Mouse (Mus musculus): ENCODE results near the gene Dapk2.

The Dapk2 gene

DNA sequence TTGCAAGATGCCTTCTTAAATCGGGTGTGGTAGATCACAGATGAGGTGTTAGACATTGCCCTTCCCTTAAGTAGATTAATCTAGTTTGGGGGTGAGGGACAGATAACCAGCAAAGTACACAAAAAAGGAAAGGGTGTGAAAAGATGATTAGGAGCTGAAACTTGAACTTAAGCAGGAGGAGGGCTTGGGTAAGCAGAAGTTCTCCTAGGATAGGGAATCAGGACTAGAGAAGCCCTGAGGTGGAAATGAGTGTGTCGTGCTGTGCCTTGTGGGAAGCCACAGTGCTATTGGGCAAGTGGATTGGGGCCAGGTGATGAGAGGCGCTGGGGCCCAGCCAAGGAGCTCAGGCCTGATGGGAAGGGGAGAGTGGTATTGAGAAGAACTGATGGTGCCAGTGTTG lies 36.0 kb downstream of the Dapk2 start:
- DNase-seq, result no peak

DNA sequence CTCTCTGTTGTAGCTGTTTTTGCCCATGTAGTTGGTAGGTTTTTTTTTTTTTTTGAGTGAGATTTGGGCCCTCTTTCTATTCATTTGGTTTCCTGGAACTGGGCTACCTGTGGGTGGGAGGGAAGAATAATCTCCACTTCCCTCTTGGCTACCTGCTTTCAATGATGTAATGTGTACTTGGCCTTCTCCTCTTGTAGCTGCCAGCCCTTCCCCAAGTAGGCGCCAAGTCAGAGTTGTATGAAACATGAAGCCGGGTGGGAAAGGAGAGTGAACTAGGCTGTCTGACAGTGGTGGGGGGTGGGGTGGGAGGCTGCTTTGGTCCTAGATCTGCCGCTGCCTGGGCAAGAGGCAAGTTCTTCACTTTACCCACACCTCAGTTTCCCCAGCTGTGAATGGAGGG lies 38.5 kb downstream of the Dapk2 start:
- DNase-seq, result no peak

DNA sequence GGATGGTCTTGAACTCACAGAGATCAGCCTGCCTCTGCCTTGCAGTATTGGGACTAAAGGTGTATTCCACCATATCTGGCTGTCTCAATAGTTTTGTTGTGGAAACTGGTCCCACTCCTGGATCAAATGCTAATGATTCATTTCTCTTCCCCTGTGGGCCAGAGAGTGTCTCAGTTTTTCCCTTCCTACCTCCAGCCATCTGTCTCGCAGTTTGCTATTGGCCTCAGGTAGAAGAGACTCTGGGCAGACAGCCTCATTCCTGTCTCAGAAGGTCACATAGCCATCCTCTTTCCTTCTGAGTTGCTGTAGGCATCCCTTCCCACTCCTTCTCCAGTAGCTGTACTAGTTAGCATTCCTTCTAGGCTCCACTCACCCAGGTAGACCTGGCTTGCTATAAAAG lies 40.5 kb downstream of the Dapk2 start:
- no peak for DNase-seq

DNA sequence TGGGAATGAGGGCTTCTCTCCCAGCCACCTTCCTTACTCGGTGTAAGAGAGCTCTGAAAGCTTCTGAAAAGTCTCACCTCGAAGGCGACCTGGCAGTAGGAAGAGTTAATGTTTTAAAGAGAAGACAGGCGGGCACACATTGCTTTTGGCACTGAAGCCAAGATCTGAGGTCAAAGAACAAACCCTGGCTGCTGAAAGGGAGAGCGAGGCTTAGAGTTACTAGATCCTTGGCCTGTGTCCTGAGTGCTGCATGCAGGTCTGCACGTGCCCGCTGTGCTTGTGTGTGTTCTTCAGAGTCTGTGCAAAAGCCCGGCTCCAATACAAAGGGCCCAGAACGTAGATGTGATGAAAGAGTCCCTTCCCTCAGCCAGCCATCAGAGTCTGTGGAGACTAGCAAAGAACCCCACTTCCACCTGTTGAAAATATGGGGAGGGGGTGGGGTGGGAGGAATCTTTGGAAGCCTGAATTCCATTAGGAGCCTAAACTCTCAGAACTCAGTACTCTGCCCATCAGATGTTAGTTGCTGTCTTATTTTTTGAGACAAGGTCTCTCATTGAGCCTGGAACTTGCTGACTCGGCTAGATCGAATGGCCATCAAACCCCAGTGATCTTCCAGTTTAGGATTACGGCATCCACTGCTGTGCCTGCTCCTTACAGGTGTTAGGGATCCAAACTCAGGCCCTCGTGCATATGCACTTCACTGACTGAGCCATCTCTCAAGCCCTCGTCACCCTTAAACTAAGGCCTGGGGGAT lies 41.8 kb downstream of the Dapk2 start:
- no peak for DNase-seq

DNA sequence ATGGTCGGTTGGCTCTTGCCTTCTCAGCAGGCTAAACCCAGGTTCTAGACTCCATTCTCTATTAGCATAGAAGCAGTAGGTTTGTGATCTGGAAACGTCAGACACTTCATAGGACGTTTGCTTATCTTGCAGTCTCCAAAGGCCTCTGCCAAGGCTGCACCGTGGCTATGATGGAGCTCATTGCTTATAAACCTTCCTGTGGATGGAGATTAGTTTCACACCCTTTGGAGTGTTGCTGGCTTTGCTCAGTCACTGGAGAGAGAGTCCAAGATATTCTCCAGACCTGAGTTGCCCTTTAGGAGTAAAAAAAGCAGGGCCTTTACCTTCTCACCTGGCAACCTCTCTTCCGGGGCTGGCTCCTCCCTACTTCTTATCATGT lies 42.4 kb downstream of the Dapk2 start:
- no peak for DNase-seq

DNA sequence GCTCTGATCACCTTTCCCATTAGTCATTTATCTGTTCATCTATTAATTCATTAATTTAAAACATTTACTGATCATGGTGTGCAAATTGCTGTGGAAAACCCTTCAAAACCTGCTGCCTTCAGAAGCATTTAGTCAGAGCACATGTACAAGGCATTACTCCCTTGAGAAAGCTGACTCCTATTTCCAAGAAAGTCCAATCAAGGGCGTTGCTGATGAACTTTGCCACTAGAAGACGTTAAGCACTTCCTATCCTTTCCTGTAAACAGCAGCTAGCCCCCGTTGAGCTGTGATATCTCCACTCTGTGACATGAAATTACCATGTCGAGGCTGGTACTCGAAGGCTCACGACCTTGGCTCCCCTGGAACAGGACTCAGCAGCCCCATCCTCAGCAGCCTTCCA lies 43.6 kb downstream of the Dapk2 start:
- no peak for DNase-seq

DNA sequence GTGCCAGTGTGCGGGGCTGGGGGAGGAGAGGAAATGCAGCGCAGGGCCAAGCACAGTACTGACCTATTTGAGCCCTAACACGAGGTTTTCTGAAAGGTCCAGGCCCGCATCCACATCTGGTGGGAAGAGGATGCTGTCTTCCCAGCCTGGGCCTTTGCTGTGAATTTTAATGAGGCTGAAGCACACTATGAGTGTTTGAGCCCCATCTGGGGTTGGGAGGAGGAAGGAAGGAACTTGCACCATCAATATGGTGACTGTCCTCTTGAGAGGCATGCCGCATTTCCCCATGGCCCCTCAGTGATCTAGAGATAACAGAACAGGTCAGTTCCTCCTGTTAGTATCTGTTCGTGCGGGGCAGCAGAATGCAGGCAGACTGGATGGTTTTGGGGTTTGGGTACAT lies 44.4 kb downstream of the Dapk2 start:
- no peak for DNase-seq

DNA sequence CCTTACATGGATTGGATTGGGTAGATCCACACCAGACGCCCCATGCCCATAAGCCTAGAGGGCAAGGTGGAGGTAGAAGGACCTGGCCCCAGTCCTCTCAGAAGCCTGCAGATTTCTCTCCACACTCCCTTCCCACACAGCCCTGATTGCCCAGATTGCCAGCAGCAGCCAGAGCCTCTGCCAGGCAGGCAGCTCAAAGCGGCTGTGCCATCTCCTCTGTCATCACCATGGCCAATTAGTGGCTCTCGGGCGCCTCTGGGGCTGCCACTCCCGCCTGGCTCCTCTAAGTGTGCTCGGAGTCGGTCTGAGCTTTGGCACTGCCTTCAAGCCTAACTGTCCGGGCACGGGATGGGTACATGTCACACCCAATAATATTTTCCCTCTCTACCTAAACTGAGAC lies 47.7 kb downstream of the Dapk2 start:
- DNase-seq, result no peak

DNA sequence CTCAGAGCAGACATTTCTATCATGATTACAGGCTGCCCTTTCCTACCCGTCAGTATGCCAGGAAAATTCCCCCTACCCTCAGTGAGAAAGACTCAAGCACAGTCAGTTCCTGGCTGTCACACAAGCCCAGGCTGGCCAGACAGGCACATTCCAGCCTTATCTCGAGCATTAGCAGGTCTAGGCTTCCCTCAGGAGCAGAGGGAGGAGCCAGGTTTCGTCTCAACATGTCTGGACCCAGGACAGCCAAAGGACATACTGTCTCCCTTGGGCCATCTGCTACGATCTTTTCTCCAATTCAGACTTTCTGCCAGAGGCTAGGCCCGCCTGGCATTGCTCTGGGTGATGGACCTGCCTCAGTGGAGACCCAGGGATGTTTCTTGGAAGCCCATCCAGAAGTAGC lies 48.8 kb downstream of the Dapk2 start:
- DNase-seq, result no peak

DNA sequence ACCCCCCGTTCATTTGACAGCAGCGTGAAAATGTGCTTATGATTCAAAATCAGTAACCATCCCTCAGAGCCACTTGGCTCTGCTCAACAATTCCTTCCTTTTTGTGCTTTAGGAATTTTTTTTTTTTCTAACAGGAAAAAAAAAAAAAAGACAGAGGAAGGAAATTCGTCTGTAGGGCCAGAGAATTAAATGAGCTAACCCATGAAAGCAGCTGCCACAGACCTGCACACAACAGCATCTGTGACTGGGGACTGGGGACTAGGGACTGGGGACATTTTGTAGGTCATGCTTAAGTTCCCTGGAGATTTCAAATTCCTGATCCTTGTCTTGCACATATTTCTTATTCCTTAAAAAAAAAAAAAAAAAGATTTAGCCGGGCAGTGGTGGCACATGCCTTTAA lies 53.4 kb downstream of the Dapk2 start:
- no peak for DNase-seq

DNA sequence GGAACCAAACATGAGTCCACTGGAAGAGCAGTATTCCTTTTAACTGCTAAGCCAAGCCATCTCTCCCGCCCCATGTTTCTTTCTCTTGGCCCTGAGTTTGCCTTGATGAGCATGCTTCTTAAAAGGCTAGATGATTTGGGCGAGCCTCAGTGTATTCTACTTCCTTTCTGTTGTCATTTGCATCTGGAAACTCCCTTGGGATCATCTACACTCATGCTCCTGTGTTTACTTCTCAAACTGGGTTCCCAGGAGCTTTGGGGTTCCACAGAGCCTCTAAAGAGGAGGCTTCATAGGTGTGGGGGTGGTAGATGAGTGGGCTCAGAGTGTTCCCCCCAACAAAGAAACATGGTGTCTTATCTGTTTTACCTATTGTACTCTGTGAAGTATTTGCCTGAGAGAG lies 54.1 kb downstream of the Dapk2 start:
- DNase-seq, result no peak

DNA sequence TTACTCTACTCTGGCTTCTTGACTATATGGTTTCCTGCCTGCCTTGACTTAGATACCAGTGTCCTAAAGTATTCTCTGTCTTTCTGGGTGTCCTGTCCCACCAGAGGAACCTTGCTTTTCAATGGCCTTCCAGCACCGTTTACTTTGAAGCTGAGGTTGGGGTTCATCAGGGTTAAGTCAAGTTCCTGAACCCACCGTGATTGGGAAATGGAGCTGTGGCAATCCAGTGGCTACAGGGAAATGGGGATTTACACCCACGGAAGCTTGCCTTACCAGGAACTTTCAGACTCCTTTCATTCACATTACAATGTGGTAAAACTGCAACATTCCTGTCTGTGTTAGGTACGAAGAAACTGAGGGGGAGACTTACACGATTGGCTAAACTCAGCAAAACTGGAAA lies 54.8 kb downstream of the Dapk2 start:
- no peak for DNase-seq

DNA sequence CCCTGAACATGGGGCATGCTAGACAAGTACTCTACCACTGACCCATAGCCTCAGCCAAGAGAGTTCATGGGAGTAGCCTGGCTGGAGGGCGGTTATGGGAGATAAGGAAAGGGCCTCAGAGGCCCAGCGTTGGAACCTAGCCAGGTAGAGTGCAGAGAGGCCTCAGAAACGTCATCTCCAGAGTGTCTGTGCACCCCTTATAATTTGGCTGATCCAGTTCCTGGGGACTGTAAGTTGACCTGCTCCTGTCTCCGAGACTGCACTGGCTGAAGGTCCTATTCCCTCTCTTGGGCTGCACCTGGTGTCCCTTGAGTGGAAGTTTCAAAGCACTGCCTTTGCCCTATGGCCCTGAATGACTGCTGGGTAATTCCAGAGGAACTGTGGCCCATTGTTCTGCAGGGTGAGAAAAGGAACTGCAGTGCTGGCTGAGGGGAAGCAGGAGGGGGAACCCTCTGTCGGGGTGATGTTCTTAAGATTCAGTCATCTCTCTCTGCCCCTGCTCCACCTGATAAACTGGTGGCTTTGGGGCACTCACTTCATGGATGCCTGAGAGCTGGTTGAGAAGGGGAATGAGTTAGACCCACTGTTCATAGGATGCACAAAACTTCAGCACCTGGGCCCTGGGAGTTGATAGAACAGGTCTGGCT lies 55.5 kb downstream of the Dapk2 start:
- no peak for DNase-seq

DNA sequence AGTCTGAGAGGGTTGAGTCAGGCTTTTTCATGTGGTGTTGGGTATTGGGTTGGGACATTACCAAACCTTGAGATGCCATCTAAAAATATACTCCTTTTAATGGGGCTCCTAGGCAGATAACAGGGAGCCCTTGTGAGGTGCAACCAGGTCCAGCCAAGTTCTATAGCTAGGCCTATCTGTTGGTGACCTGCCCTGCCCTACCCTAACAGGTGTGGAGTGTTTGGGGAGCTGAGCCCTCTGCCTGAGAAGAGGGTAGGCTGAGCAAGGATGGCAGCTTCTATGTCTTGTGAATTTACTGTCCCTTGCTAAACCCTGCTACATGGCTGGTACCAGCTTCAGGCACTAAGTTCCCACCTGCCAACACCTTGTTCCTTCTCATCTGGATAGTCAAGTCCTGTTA lies 57.5 kb downstream of the Dapk2 start:
- no peak for DNase-seq

DNA sequence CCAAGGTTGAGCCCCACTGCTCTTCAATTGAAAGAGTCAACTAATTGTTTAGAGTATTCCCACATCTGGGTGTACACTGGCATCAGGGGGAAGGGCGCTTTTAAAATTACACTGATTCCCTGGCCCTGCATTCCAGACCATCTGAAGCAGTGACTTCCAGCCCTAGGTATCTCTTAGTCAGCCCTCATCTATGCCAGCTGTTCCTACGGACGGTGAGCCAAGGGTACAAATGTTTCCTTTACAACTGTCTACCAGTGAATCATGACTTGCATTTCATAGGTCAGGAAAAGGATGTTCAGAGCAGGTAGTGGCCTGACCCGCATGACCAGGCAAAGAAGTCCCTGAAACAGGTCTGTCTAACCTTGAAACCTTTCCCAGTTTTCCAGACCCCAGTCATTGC lies 59.9 kb downstream of the Dapk2 start:
- no peak for DNase-seq

DNA sequence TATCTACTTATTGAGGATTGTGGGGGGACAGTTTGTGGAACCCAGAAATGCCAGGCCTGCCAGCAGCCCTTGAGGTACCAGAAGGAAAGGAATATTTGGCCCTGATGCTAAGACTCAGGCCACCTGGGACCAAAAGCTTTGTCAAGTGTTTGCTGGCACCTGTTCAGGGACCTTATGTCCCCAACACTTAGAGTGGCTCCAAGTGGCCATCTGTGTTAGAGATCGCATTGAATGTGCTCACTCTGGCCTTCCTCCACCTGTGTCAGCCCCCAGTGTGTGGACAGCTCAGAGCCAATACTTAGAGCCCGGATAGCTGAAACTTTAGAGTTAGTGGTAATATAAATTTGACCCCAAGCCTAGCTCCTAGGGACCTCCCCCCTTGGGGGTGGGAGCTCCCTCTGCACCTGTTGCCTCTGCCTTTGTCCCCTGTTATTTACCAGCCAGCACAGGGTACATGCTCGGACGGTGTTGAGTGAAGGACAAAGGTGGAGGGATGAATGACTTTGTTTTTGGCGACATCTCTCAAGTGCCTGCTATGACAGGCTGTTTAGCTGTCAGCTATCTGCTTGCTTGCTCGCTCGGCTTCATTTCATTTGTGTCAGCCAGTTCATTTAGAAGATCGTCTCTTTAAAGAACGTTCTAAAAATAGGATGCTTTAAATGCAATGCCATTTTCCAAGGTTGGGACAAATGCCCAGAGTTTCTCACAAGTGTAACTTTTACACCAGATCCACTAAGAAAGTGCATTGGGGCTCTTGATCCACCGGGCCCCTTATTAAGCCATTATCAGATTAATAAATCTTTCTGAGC lies 61.1 kb downstream of the Dapk2 start:
- DNase-seq, result no peak

DNA sequence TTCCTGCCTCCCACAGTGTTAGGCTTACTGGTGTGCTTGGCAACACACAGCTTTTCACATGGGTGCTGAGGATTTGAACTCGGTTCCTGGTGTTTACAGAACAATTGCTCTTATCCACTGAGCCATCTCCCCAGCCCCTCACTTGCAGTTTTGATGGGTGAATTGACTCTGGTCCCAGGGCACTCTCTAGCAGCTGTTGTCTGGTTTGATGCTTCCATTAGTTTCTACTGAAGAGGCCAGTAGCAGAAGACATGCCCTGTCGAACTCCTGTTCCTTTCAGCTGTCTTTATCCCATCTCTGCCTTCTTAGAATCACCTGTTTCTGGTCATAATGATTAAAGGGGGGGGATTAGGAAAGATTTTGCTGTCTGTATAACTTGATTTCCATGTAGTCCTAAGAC lies 65.8 kb downstream of the Dapk2 start:
- DNase-seq, result no peak

DNA sequence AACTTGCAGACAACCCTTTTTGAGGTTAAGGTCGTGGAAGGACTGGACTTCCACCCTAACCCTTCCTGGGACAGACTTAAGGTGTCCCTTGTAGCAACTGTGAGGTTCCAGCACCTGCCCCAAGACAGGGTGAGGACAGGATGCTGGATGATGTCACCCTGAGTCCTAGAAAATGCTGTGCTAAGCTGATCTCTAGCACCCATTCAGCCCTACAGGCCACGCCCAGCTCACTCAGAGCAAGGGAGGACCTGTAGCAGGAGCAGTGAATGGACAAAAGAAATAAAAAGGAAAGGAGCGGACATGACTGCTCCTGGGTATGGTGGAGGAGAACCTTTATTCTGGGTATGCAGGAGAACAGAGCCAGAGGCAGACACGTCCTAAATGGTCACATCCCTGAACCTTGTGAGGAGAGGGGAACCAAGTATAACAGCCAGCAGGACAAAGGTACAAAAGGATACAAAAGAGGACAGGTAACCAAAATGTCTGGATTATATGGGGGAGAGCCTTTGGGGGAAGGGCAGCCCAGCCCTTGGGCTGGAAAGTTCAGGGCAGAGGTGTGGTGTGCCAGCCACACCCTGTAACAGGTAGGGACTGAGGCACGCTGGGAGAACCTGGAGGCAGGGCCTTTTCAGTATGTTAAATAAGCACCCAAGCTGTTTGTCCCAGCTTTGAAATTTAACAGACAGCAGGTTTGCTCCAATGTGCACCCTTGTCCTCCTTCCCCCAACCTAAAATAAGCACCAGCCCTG lies 67.9 kb downstream of the Dapk2 start:
- no peak for DNase-seq

DNA sequence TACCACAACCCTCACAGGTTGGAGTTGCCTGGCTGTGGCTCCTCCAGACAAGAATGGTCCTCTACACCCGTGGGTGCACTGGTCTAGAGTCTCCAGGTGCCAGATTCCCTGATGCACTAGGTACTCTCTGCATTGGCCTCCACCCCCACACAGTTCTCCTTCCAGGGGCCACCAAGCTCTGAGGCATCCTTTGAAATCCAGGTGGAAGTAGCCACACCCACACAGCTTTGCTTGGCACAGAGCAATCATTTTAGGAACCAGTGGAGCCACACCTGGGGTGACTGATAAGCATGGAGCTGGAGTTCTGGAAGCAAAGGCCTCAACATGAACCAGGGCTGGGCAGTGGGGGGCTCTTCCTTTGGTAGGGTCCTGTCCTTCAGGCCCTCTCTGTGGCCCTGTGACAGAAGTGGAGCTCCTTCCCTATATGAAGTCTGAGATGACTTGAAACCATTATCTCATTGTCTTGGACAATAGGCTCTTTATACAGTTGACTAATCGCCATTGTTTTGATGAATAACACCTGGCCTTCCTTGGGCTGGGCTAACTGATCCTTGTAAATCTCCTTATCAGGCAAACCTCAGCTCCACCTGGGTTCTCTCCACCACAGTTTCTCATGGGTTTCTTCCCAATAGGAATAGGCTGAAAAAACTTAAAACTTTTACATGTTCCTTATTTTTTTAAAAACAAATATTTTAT lies 70.6 kb downstream of the Dapk2 start:
- no peak for DNase-seq

DNA sequence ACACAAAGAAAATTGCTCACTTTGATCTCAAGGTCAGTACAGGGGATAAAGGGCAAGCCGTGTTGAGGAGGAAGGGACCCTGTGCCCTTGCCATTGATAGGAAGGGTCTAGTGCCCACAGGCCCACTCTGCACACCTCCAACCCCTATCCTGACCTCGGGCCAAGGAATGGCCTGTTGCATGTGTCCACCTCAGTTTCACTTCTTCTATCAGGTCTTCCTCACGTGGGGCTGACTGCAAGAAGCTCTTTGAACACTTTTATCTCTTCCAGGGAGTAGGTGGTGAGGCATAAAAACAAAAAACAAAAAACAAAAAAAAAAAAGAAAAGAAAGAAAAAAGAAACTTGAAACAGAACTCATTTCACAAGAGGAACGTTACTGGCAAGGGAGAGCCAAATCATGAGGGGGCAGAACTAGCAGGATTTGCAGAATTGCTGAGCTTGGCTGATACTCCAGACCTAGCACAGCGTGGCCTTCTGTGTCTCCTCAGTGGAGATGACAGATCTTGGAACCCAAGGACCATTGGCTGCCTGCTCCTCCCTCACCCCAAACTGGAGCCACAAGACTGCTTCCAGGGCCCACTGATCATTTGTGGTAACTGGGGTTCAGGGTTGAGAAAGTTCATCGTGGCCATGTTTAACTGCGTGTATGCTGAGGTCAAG lies 73.9 kb downstream of the Dapk2 start:
- DNase-seq, result no peak

DNA sequence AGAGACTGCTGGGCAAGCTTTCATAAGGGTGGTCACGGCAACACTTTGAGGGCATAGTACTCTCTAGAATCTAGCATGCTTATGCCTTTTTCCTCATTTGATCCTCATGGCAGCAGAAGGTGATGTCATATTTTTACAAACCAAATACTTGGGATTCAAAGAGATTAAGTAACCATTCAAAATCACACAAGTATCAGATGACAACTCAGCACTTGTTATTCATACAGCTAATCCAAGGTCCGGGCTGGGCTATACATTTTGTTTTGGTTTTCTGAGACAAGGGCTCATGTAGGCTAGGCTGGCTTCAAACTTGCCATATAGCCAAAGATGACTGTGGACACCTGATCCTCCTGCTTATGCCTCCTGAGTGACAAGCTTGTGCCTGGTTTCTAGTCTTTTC lies 78.6 kb downstream of the Dapk2 start:
- DNase-seq, result no peak

DNA sequence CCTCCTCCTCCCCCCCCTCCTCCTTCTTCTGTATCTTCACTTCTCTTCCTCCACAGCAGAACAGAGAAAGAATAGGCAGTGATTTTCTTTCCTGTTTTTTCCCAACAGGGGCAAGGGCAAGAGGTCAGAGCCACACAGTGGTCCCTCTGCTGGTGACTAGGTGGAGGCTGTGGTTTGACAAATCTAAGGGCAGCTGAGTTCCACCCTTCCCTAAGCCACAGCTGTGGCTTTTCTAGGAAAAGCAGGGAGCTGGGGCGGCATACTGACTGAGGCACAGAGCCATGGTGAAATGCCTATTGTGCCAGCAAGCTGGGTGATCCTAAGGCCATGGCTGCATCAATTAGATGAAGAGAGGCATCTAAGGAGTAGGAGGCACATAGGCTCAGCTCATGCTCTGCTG lies 79.7 kb downstream of the Dapk2 start:
- no peak for DNase-seq

Data from right cerebral cortex, postnatal 4 days (tissue).